Mouse (Mus musculus) gastrocnemius, adult 2 months (tissue): ENCODE measurements at regions not wholly inside any gene's neighbourhood (a gene's known extent, or its start where the extent isn't known, plus 50 kb on each side); places are given as distances from the start of the nearest gene placed in this dataset.
A peak's percentile ranks its signal among the peaks of the same experiment; 100 is the strongest.

Experiments used
- DNase-seq: peaks from one replicate; pipeline ENCODE4 v3.0.0; 2022
- H3K27ac ChIP-seq: fragments of 200-600 bp; 2 replicates; pipeline ENCODE4 v1.8.1; 2022; ENCODE audit warnings: mild to moderate bottlenecking
- H3K4me3 ChIP-seq: fragments of 200-600 bp; 2 replicates; pipeline ENCODE4 v1.8.1; 2022; ENCODE audit warnings: mild to moderate bottlenecking, moderate library complexity
- CTCF ChIP-seq: fragments of 200-600 bp; IDR thresholded peaks from 2 replicates; pipeline ENCODE4 v1.8.1; 2022; ENCODE audit warnings: antibody characterized with exemption, mild to moderate bottlenecking, moderate library complexity
- intact Hi-C: fragments of 180-260 bp; cut with DNase I; formaldehyde crosslinking; loops from one replicate; pipeline ENCODE4 v1.15.1; 2025

DNA sequence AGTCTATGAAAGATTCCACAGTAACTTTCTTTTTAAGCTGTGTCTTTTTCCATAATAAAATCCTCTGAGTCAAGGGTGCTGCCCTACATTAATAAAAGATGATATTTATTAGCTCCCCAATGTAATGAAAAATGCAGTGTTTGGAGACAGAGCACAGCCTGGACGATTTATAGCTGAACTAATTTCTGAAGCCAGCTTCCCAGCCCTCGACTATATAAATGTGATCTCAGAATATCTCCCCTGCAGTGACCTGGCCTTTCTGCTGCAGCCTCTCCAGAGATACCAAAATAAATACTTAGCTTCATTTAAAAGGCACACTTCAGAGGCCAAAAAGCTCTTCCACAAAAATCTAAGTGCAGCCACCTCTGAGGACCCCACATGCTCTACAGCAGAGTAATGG, 534.7 kb downstream of the Zfp619 start:
- TF ChIP-seq CTCF, result no peak
- intact Hi-C loops, result no loop called here
- no peak for DNase-seq
- Histone ChIP-seq H3K4me3 (no peak overlapping the region), H3K27ac (no peak overlapping the region)

- no peak for DNase-seq
- Histone ChIP-seq H3K27ac (no peak overlapping the region), H3K4me3 (no peak overlapping the region)
- TF ChIP-seq CTCF, result no peak
- intact Hi-C loops, result no loop called here
These were observed 541.3 kb downstream of the Zfp619 start for GRCm38 (mm10) chr7:40058836-40059235.

DNA sequence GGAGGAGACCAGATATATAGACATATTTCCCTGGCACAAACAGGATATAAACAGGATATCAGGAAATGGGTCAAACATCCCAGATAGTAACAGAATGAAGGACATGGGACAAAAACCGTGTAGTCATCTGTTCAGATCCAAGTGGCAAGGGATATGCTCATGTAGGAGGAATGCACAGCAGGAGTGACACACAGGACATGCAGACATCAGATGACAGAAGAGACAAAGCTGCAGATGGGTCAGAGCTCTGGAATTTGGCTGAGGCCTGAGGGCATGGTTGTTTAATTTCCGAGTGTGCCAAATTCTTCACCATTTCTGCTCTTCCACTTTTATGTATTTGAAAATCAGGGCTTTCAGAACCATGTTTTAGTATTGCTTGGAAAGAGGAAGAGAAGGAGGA, 547.1 kb downstream of the Zfp619 start:
- DNase-seq, result peak; percentile 20

DNA sequence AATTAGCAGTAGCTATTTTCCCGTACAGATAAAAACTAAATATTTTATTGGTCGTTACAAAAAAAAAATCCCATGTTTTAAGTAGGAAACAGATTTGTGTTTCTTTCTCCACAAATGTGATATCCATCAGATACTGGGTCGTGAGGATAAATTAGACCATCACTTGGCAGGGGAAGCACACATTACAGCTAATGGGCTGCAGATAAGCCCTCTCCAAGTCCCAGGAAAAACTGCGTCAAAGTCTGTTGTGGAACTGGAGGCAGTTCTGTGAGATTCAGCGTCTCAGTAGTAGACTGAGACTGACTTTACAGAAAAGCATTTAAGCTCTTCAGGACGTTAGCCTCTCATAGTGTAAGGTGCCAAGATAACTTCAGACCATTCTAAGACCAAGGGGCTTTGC, 548.0 kb downstream of the Zfp619 start:
- Histone ChIP-seq H3K4me3 (no peak overlapping the region), H3K27ac (0 out of 2 replicates have a peak overlapping the region, but pooled peaks have one; percentile 1)
- no peak for DNase-seq
- intact Hi-C loops, result no loop called here
- TF ChIP-seq CTCF, result no peak

More for the DNA sequence above, 547.1 kb downstream of the Zfp619 start:
- Histone ChIP-seq H3K4me3 (no peak overlapping the region), H3K27ac (no peak overlapping the region)
- TF ChIP-seq CTCF, result no peak
- intact Hi-C loops, result no loop called here

DNA sequence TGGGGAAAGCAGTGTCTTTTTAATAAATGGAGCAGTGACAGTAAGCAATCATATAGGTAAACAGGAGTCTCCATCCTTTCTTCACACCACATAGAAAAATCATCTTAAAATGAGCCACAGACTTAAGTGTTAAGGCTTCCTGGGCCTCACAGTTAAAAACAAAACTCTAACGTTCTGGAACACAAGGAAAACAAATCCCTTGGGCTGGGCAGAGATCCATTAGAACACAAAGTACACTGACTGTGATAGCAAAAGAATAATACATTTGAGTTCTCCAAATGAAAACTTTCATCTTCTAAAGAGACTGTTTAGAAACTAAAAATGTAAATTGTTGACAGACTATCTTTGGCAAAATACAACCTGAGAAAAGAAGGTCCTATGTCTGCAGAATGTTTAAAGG, 549.8 kb downstream of the Zfp619 start:
- Histone ChIP-seq H3K4me3 (no peak overlapping the region), H3K27ac (no peak overlapping the region)
- no peak for DNase-seq
- TF ChIP-seq CTCF, result no peak
- intact Hi-C loops, result no loop called here

- no peak overlapping the region for H3K4me3 ChIP-seq
- intact Hi-C loops, result no loop called here
- H3K27ac ChIP-seq, result no peak overlapping the region
- TF ChIP-seq CTCF, result no peak
- no peak for DNase-seq
These were observed 553.7 kb downstream of the Zfp619 start for GRCm38 (mm10) chr7:40071313-40071712.

DNA sequence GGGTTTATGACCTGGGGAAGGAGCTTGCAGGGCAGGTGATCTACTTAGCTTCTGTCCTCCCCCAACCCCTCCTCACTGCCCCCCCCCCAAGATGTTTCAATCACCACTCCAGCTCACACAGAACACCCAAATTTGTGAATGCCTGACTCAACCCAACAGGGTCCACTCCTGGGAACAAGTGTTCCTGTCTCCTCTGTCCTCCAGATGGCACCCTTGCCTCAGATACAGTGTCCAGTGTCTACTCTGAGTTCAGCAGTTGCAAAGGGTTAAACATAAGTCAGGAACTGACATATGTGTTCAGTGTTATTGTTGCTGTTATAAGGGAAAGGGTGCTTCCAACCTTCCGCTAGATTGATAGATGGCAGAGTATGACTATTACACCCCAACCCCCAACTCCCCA, 554.9 kb downstream of the Zfp619 start:
- no peak for DNase-seq
- intact Hi-C loops, result no loop called here
- Histone ChIP-seq H3K4me3 (no peak overlapping the region), H3K27ac (no peak overlapping the region)
- peak; percentile 36; the same call in 1 of the 2 replicates for TF ChIP-seq CTCF

GRCm38 (mm10) chr7:40086236-40086635, 568.7 kb downstream of the Zfp619 start:
- intact Hi-C loops, result loop anchor here (1.0 kb wide), 1 partner anchor 187 kb away; no protein-coding TSS in a partner anchor
- Histone ChIP-seq H3K27ac (no peak overlapping the region), H3K4me3 (no peak overlapping the region)
- TF ChIP-seq CTCF, result peak; percentile 76
- DNase-seq, result peak; percentile 48

- no peak for DNase-seq
- H3K4me3 ChIP-seq, result no peak overlapping the region
- no peak for TF ChIP-seq CTCF
- H3K27ac ChIP-seq, result no peak overlapping the region
- intact Hi-C loops, result no loop called here
These were observed 579.5 kb downstream of the Zfp619 start for GRCm38 (mm10) chr7:40097094-40097493.

GRCm38 (mm10) chr7:40103057-40103945, 585.7 kb downstream of the Zfp619 start:
- DNase-seq, result peak; percentile 19
- no peak overlapping the region for H3K4me3 ChIP-seq
- no peak for TF ChIP-seq CTCF
- intact Hi-C loops, result no loop called here
- no peak overlapping the region for H3K27ac ChIP-seq

DNA sequence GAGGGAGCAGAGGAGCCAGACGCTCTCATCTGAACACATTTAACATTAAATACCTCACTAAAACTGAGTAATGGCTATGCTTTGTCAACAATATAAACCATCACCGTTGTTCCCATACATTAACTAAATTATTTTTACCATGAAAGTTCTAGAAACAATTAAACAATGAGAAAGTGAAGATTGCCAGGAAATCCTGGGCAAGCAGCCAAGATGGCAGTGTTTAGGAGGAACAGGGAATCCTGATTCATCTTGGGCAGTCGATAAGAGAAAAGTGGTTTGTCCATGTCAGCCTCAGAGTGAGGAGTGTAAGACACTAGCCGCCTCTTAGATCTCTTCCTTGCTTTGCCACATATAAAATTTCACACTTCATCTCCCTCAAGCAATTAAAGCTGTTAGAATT, 625.3 kb downstream of the Zfp619 start:
- Histone ChIP-seq H3K4me3 (no peak overlapping the region), H3K27ac (no peak overlapping the region)
- DNase-seq, result no peak
- intact Hi-C loops, result no loop called here
- TF ChIP-seq CTCF, result no peak

- Histone ChIP-seq H3K27ac (no peak overlapping the region), H3K4me3 (no peak overlapping the region)
- DNase-seq, result no peak
- intact Hi-C loops, result no loop called here
- no peak for TF ChIP-seq CTCF
These were observed 626.9 kb downstream of the Zfp619 start for GRCm38 (mm10) chr7:40144431-40144830.

DNA sequence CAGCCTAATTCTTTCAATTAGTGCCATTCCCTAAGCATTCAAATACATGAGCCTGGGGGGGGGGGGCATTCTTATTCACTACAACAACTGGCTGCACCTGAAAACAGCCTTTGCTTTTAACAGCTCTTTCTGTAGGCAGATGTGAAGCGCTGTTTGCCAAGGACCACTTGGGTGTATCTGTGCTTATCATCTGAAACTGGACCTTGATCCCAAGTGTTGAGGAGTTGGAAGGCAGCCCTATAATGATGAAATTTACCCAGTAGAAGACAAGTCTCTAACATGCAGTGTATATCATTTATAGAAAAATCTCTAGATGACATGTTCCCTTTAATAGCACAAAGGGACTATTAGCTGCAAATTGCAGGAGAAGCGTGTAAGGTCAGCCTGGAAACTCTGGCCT, 660.0 kb downstream of the Zfp619 start:
- H3K27ac ChIP-seq, result no peak overlapping the region
- no peak for TF ChIP-seq CTCF
- H3K4me3 ChIP-seq, result no peak overlapping the region
- DNase-seq, result no peak
- intact Hi-C loops, result no loop called here

DNA sequence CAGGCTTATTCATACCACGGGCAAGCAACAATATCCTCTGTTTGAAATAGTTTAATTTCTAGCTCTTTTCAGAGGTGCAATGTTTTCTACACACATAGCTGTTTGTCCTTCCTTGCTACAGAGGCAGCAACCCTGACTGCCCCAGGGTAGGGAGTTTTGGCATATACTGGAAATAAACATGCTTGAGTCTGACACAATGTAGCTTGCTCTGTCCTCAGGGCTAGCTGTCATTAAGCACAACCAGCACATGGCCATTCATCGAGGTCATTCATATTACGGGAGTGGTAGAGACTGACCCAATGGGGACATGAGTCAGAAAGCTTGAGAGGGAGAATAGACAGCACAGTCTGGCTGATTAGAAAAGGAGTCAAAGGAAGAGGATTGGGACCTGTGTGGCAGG, 677.8 kb downstream of the Zfp619 start:
- intact Hi-C loops, result no loop called here
- H3K27ac ChIP-seq, result no peak overlapping the region
- no peak overlapping the region for H3K4me3 ChIP-seq
- DNase-seq, result no peak
- TF ChIP-seq CTCF, result no peak
